Mouse (Mus musculus) liver, adult 2 months (tissue): ENCODE data around the gene Susd3.

Source experiments
- CTCF ChIP-seq: fragments of 200-500 bp; IDR thresholded peaks from 2 replicates; pipeline ENCODE4 v1.5.1; 2011; ENCODE audit warnings: low read depth, low read length, control low read depth
- POLR2A ChIP-seq: fragments of 200-500 bp; IDR thresholded peaks from 2 replicates; pipeline ENCODE4 v1.6.1; 2011; ENCODE audit warnings: low read length, control low read depth; ENCODE audit not compliant: insufficient read depth; ENCODE audit errors: extremely low read depth

DNA sequence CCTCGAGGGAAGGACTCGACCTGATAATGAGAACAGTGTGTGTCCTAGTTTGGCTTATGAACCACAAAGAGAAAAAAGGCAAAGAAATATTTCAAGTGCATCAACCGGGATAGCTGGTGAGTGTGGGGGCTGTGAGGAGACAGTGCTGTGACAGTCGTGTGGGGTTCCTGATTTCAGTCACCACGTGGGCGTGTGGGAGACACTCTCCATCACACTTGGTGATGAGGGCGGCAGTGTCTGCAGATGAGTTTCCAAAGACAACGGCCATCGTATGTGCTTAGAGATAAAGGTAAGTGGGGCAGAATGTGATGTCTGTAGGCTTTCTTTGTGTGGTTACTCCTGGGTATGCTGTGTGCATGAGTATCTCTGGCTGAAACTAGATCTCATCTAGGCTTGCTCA is 35.2 kb upstream of the Susd3 start:
- no peak for TF ChIP-seq POLR2A
- no peak for TF ChIP-seq CTCF
